13 mouse cellular contexts compared by ENCODE assay signal in the genomic region with DNA sequence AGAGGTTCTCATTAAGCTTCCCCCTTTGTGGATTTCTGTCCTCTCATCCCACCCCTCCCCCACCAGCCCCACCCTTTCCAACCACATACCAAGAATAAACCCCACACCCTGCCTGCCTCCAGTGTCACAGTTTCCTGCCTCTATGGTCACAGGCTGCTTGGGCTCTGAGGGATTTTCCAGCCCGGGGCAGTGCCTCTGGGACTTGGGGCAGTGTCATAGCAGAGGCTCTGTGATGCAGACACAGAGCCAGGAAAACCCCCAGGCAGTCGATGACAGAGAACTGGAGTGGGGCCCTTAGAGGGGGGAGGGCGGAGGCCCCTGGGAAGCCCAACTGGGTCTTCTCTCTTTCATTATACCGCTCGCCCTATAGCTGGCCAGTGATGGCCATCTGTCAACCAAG. TPM values are rescaled to one million over a fixed set of nuclear protein-coding genes. Genes with fewer than 3 reads are reported as not detected.
DNase-seq lines count a peak whose midpoint lies in the region; ATAC-seq lines count a peak whose summit lies in the region.
"Had no signal": no experiment of that assay in that cellular context is flagged by ENCODE, and none has a peak within 500 bp of the region (broad histone marks: within the 10 kb centered on the region; RNA-seq: fewer than 3 reads in every experiment).

No protein-coding gene starts in this region.

- no peak overlapping the region for H3K27ac ChIP-seq in heart, embryonic 12.5 days (ENCODE audit: poor library complexity, severe bottlenecking)
- no peak overlapping the region for H3K27ac ChIP-seq in intestine, embryonic 16.5 days (ENCODE audit: low read length)
- no peak overlapping the region for H3K27ac ChIP-seq in midbrain, embryonic 10.5 days (replicated peaks)
- H3K27ac ChIP-seq: embryonic facial prominence, embryonic 13.5 days; heart, embryonic 13.5 days had no signal

- H3K36me3 ChIP-seq in heart, embryonic 12.5 days, result no peaks in the 10 kb centered on the region
- no peaks in the 10 kb centered on the region for H3K36me3 ChIP-seq in intestine, embryonic 16.5 days (ENCODE audit: control insufficient read depth, insufficient read depth, low read length)
- no peaks in the 10 kb centered on the region for H3K36me3 ChIP-seq in midbrain, embryonic 10.5 days
- H3K36me3 ChIP-seq: embryonic facial prominence, embryonic 13.5 days; heart, embryonic 13.5 days had no signal

- WGBS in heart, embryonic 12.5 days, result 41% methylated on average over 5 of the region's 5 CpGs
- 63% methylated on average over 5 of the region's 5 CpGs for WGBS in intestine, embryonic 16.5 days
- WGBS in midbrain, embryonic 10.5 days, result 79% methylated on average over 5 of the region's 5 CpGs

- no peak overlapping the region for H3K4me2 ChIP-seq in heart, embryonic 12.5 days
- H3K4me2 ChIP-seq in intestine, embryonic 16.5 days (ENCODE audit: low read depth, low read length), result no peak overlapping the region
- H3K4me2 ChIP-seq: embryonic facial prominence, embryonic 13.5 days; heart, embryonic 13.5 days had no signal

- ATAC-seq in heart, embryonic 12.5 days (ENCODE audit: insufficient number of reproducible peaks, low FRiP score), result peak; percentile 36; the same call in 1 of the 2 replicates
- ATAC-seq in intestine, embryonic 16.5 days, result 0 out of 2 replicates have a peak, but pooled peaks have one; percentile 21
- ATAC-seq: liver, postnatal 0 days had no signal

- no peak for DNase-seq in heart, adult 18-20 months
- DNase-seq in 3134 (ENCODE audit: extremely low read depth, insufficient read length, low spot score) (peak; percentile 53), ES-CJ7 (ENCODE audit: low read depth, low spot score) (peak; percentile 59)
- DNase-seq in midbrain, embryonic 10.5 days (ENCODE audit: low spot score), result no peak
- no peak for DNase-seq in cerebellum, adult 9-11 months
- DNase-seq in spleen, adult 18-20 months, result no peak
- DNase-seq: adrenal gland, postnatal 14 days; kidney, postnatal 36 days; liver, postnatal 0 days had no signal

- H3K9ac ChIP-seq in heart, embryonic 12.5 days, result no peak overlapping the region
- H3K9ac ChIP-seq in intestine, embryonic 16.5 days (ENCODE audit: low read depth, low read length), result no peak overlapping the region
- H3K9ac ChIP-seq: embryonic facial prominence, embryonic 13.5 days; heart, embryonic 13.5 days; liver, postnatal 0 days had no signal

- H3K27me3 ChIP-seq in heart, embryonic 12.5 days (replicated peaks), result no peaks in the 10 kb centered on the region
- H3K27me3 ChIP-seq in intestine, embryonic 16.5 days (replicated peaks; ENCODE audit: control insufficient read depth, insufficient read depth, low read length), result no peaks in the 10 kb centered on the region
- no peaks in the 10 kb centered on the region for H3K27me3 ChIP-seq in midbrain, embryonic 10.5 days (ENCODE audit: low read depth, poor library complexity, severe bottlenecking)
- H3K27me3 ChIP-seq: embryonic facial prominence, embryonic 13.5 days; heart, embryonic 13.5 days had no signal

- H3K4me3 ChIP-seq in heart, embryonic 12.5 days, result no peak overlapping the region
- H3K4me3 ChIP-seq in intestine, embryonic 16.5 days (ENCODE audit: low read length), result no peak overlapping the region
- no peak overlapping the region for H3K4me3 ChIP-seq in midbrain, embryonic 10.5 days
- H3K4me3 ChIP-seq: embryonic facial prominence, embryonic 13.5 days; heart, embryonic 13.5 days had no signal

- no peaks in the 10 kb centered on the region for H3K9me3 ChIP-seq in heart, embryonic 12.5 days (replicated peaks)
- no peaks in the 10 kb centered on the region for H3K9me3 ChIP-seq in intestine, embryonic 16.5 days (ENCODE audit: control insufficient read depth, low read length)
- no peaks in the 10 kb centered on the region for H3K9me3 ChIP-seq in midbrain, embryonic 10.5 days (replicated peaks)
- H3K9me3 ChIP-seq: embryonic facial prominence, embryonic 13.5 days; heart, embryonic 13.5 days had no signal

- H3K4me1 ChIP-seq in heart, embryonic 12.5 days (replicated peaks), result peaks cover 6% of the 10 kb centered on the region
- no peaks in the 10 kb centered on the region for H3K4me1 ChIP-seq in intestine, embryonic 16.5 days (ENCODE audit: control insufficient read depth, insufficient read depth, low read length)
- peaks cover 5% of the 10 kb centered on the region for H3K4me1 ChIP-seq in midbrain, embryonic 10.5 days
- H3K4me1 ChIP-seq: embryonic facial prominence, embryonic 13.5 days had no signal

RNA-seq across cellular contexts. Expression of gene Bhlhe40, which starts 27.9 kb away (rescaled TPM):
- 22.4 and 23.8 TPM in 2 replicates for polyA plus RNA-seq in heart, embryonic 12.5 days (2016; fragmentation: Nextera tagmentation; extraction: Ambion mirVana)
- total RNA-seq in heart, adult 18-20 months (2021), result 10 to 100 TPM; 25.9 to 33.9 TPM
- polyA plus RNA-seq in intestine, embryonic 16.5 days (2015; fragmentation: Nextera tagmentation; extraction: Ambion mirVana), result 60.7 and 77.0 TPM in 2 replicates
- 1.8 and 1.9 TPM in 2 replicates for polyA plus RNA-seq in midbrain, embryonic 10.5 days (2016; fragmentation: Nextera tagmentation; extraction: Ambion mirVana)

Comparison
In these comparisons a context has a peak if more than half of its experiments do, and no peak if none do; other contexts are left out.
1. DNase-seq: peak in 3134 (single experiment) and ES-CJ7 (single experiment); none in heart, adult 18-20 months (0 of 2), midbrain, embryonic 10.5 days (single experiment), cerebellum, adult 9-11 months (single experiment) and spleen, adult 18-20 months (0 of 2).